Mouse (Mus musculus): Measurements from ENCODE around the gene Sesn3.

- TF ChIP-seq CTCF (IDR thresholded peaks at IDR 0.05; ENCODE audit: low read depth) (no peak), EP300 (IDR thresholded peaks at IDR 0.05; ENCODE audit: low read depth) (peak; percentile 96)
These were observed 94.4 kb downstream of the Sesn3 start for GRCm38 (mm10) chr9:14369271-14369670.
